Mouse (Mus musculus) c-Kit-positive CD71-negative TER-119-negative erythroid progenitor cells, embryonic 14.5 days (primary cell): ENCODE measurements at regions not wholly inside any gene's neighbourhood (a gene's known extent, or its start where the extent isn't known, plus 50 kb on each side); places are given as distances from the start of the nearest gene placed in this dataset.
A peak's percentile ranks its signal among the peaks of the same experiment; 100 is the strongest.

ENCODE experiments used
- DNase-seq: peaks from one replicate; pipeline ENCODE4 v3.0.0-alpha.2; 2013; ENCODE audit warnings: low read depth

GRCm38 (mm10) chr2:108584799-108585198, 695.7 kb upstream of the Kif18a start:
- no peak for DNase-seq

- no peak for DNase-seq
Observed at GRCm38 (mm10) chr2:108593555-108593954, 687.0 kb upstream of the Kif18a start.

- no peak for DNase-seq
Observed at GRCm38 (mm10) chr2:108600346-108600745, 680.2 kb upstream of the Kif18a start.

GRCm38 (mm10) chr2:108619580-108619979, 661.0 kb upstream of the Kif18a start:
- no peak for DNase-seq

GRCm38 (mm10) chr2:108622367-108623162, 658.0 kb upstream of the Kif18a start:
- DNase-seq, result no peak

- DNase-seq, result no peak
Observed at GRCm38 (mm10) chr2:108635644-108636043, 644.9 kb upstream of the Kif18a start.

GRCm38 (mm10) chr2:108660697-108661388, 619.7 kb upstream of the Kif18a start:
- no peak for DNase-seq

GRCm38 (mm10) chr2:108677777-108678380, 602.7 kb upstream of the Kif18a start:
- DNase-seq, result no peak

GRCm38 (mm10) chr2:108681574-108681973, 599.0 kb upstream of the Kif18a start:
- DNase-seq, result no peak

- DNase-seq, result peak; percentile 20
Observed at GRCm38 (mm10) chr2:108686019-108686743, 594.4 kb upstream of the Kif18a start.

- peak; percentile 8 for DNase-seq
Observed at GRCm38 (mm10) chr2:108690091-108690490, 590.4 kb upstream of the Kif18a start.

- no peak for DNase-seq
Observed at GRCm38 (mm10) chr2:108691156-108692007, 589.2 kb upstream of the Kif18a start.

- DNase-seq, result no peak
Observed at GRCm38 (mm10) chr2:108701308-108701707, 579.2 kb upstream of the Kif18a start.

- DNase-seq, result no peak
Observed at GRCm38 (mm10) chr2:108707856-108708855, 572.4 kb upstream of the Kif18a start.

GRCm38 (mm10) chr2:108742079-108742478, 538.5 kb upstream of the Kif18a start:
- no peak for DNase-seq

GRCm38 (mm10) chr2:108743511-108743910, 537.0 kb upstream of the Kif18a start:
- DNase-seq, result no peak

GRCm38 (mm10) chr2:108744797-108745196, 535.7 kb upstream of the Kif18a start:
- DNase-seq, result no peak

- DNase-seq, result no peak
Observed at GRCm38 (mm10) chr2:108753494-108754225, 526.9 kb upstream of the Kif18a start.

GRCm38 (mm10) chr2:108755821-108756220, 524.7 kb upstream of the Kif18a start:
- no peak for DNase-seq
